Mouse (Mus musculus) kidney, embryonic 16.5 days (tissue): ENCODE measurements around the gene Plbd2. TPM values are rescaled to one million over a fixed set of nuclear protein-coding genes. Genes with fewer than 3 reads are reported as not detected.

Experiments
- ATAC-seq: fragments of 200-750 bp; cut with Nextera tagmentation; 2 replicates; pipeline ENCODE4 v1.8.0; 2017; ENCODE audit warnings: moderate TSS enrichment; ENCODE audit not compliant: low FRiP score, low TSS enrichment
- H3K27ac ChIP-seq: fragments of 300-500 bp; sonication (generic); 2 replicates; pipeline ENCODE4 v1.5.1; 2014; ENCODE audit warnings: low read length
- H3K27me3 ChIP-seq: fragments of 300-500 bp; sonication (generic); 2 replicates; pipeline ENCODE4 v1.6.1; 2014; ENCODE audit warnings: low read length, control low read depth, mixed read lengths; ENCODE audit not compliant: insufficient read depth
- H3K36me3 ChIP-seq: fragments of 300-500 bp; sonication (generic); 2 replicates; pipeline ENCODE4 v1.6.1; 2014; ENCODE audit warnings: low read length, control low read depth, mixed read lengths; ENCODE audit not compliant: insufficient read depth
- H3K4me1 ChIP-seq: fragments of 300-500 bp; sonication (generic); 2 replicates; pipeline ENCODE4 v1.6.1; 2014; ENCODE audit warnings: low read length, control low read depth, mixed read lengths; ENCODE audit not compliant: insufficient read depth
- H3K4me2 ChIP-seq: fragments of 300-500 bp; sonication (generic); replicated peaks from 2 replicates; pipeline ENCODE4 v1.6.1; 2014; ENCODE audit warnings: low read depth, low read length
- H3K4me3 ChIP-seq: fragments of 300-500 bp; sonication (generic); 2 replicates; pipeline ENCODE4 v1.5.1; 2014; ENCODE audit warnings: mild to moderate bottlenecking, low read length
- H3K9ac ChIP-seq: fragments of 300-500 bp; sonication (generic); replicated peaks from 2 replicates; pipeline ENCODE4 v1.6.1; 2014; ENCODE audit warnings: low read length
- H3K9me3 ChIP-seq: fragments of 300-500 bp; sonication (generic); 2 replicates; pipeline ENCODE4 v1.6.1; 2016; ENCODE audit warnings: low read length, control low read depth
- WGBS: fragments of 180-500 bp; shearing (Covaris S2); extraction: QIAGEN DNeasy Blood & Tissue Kit; methylation state at CpG from one replicate; pipeline ENCODE4 v1.1.7; 2014; 5-methylcytosine and 5-hydroxymethylcytosine counted together
- polyA plus RNA-seq: library from polyadenylated mRNA; unstranded; fragments of >200 nt; fragmentation: Nextera tagmentation; extraction: Ambion mirVana; gene quantifications from 2 replicates; pipeline ENCODE4 v1.2.1, GENCODE M21; 2015

Gene Plbd2
- polyA plus RNA-seq, 1 experiment from 2014 or later: 57.3 TPM

GRCm38 (mm10) chr5:120527296-120527964 is 24.0 kb upstream of the Plbd2 start:
- H3K36me3 ChIP-seq: peaks cover 17% of the 10 kb centered on the region; the same call in 1 of the 2 replicates
- H3K27ac ChIP-seq: no peak overlapping the region
- no peak overlapping the region for H3K4me2 ChIP-seq
- H3K9me3 ChIP-seq: no peaks in the 10 kb centered on the region
- ATAC-seq: no peak
- no peaks in the 10 kb centered on the region for H3K27me3 ChIP-seq
- no peak overlapping the region for H3K9ac ChIP-seq
- 88% methylated on average over 16 of the region's 20 CpGs for WGBS
- H3K4me3 ChIP-seq: no peak overlapping the region
- no peaks in the 10 kb centered on the region for H3K4me1 ChIP-seq

GRCm38 (mm10) chr5:120526311-120526710 is 22.9 kb upstream of the Plbd2 start:
- H3K9me3 ChIP-seq: no peaks in the 10 kb centered on the region

GRCm38 (mm10) chr5:120525737-120526136 is 22.3 kb upstream of the Plbd2 start:
- ATAC-seq: no peak
- 35% methylated on average over 5 of the region's 5 CpGs for WGBS

More at GRCm38 (mm10) chr5:120526311-120526710, 22.9 kb upstream of the Plbd2 start:
- Histone ChIP-seq H3K27me3 (no peaks in the 10 kb centered on the region), H3K4me1 (no peaks in the 10 kb centered on the region), H3K4me3 (no peak overlapping the region), H3K27ac (no peak overlapping the region), H3K36me3 (peaks cover 22% of the 10 kb centered on the region; the same call in 1 of the 2 replicates), H3K9ac (no peak overlapping the region), H3K4me2 (no peak overlapping the region)
- ATAC-seq: no peak
- WGBS: 59% methylated on average over 11 of the region's 11 CpGs

GRCm38 (mm10) chr5:120524736-120525135 is 21.3 kb upstream of the Plbd2 start:
- WGBS: 91% methylated on average over 2 of the region's 2 CpGs
- no peak overlapping the region for H3K4me3 ChIP-seq
- H3K9me3 ChIP-seq: no peaks in the 10 kb centered on the region
- H3K4me2 ChIP-seq: no peak overlapping the region
- H3K27me3 ChIP-seq: no peaks in the 10 kb centered on the region
- no peak overlapping the region for H3K27ac ChIP-seq
- H3K4me1 ChIP-seq: no peaks in the 10 kb centered on the region
- H3K36me3 ChIP-seq: peaks cover 15% of the 10 kb centered on the region; the same call in 1 of the 2 replicates
- H3K9ac ChIP-seq: no peak overlapping the region
- ATAC-seq: no peak

More at GRCm38 (mm10) chr5:120525737-120526136, 22.3 kb upstream of the Plbd2 start:
- Histone ChIP-seq H3K4me1 (no peaks in the 10 kb centered on the region), H3K9me3 (no peaks in the 10 kb centered on the region), H3K27me3 (no peaks in the 10 kb centered on the region), H3K4me2 (no peak overlapping the region), H3K27ac (no peak overlapping the region), H3K36me3 (peaks cover 22% of the 10 kb centered on the region; the same call in 1 of the 2 replicates), H3K9ac (no peak overlapping the region), H3K4me3 (no peak overlapping the region)

GRCm38 (mm10) chr5:120522649-120523048 is 19.2 kb upstream of the Plbd2 start:
- 80% methylated on average over 3 of the region's 3 CpGs for WGBS
- Histone ChIP-seq H3K9ac (no peak overlapping the region), H3K27me3 (no peaks in the 10 kb centered on the region), H3K4me1 (no peaks in the 10 kb centered on the region), H3K9me3 (no peaks in the 10 kb centered on the region), H3K4me2 (no peak overlapping the region), H3K4me3 (no peak overlapping the region), H3K27ac (no peak overlapping the region), H3K36me3 (peaks cover 15% of the 10 kb centered on the region; the same call in 1 of the 2 replicates)
- no peak for ATAC-seq

- H3K9ac ChIP-seq: no peak overlapping the region
- H3K4me3 ChIP-seq: no peak overlapping the region
- no peak overlapping the region for H3K4me2 ChIP-seq
- no peaks in the 10 kb centered on the region for H3K9me3 ChIP-seq
- ATAC-seq: no peak
- WGBS: 54% methylated on average over 9 of the region's 9 CpGs
- peaks cover 35% of the 10 kb centered on the region for H3K4me1 ChIP-seq
- H3K36me3 ChIP-seq: peaks cover 6% of the 10 kb centered on the region; the same call in 1 of the 2 replicates
- no peaks in the 10 kb centered on the region for H3K27me3 ChIP-seq
- H3K27ac ChIP-seq: no peak overlapping the region
These were observed 14.1 kb upstream of the Plbd2 start for GRCm38 (mm10) chr5:120517552-120517951.

- Histone ChIP-seq H3K36me3 (no peaks in the 10 kb centered on the region), H3K27ac (peak overlapping the region; percentile 62; the same call in 1 of the 2 replicates), H3K27me3 (no peaks in the 10 kb centered on the region), H3K4me2 (no peak overlapping the region), H3K4me1 (peaks cover 42% of the 10 kb centered on the region), H3K9ac (no peak overlapping the region), H3K4me3 (no peak overlapping the region), H3K9me3 (no peaks in the 10 kb centered on the region)
- 0 out of 2 replicates have a peak, but pooled peaks have one; percentile 10 for ATAC-seq
- 42% methylated on average over 15 of the region's 15 CpGs for WGBS
These were observed 13.0 kb upstream of the Plbd2 start for GRCm38 (mm10) chr5:120516221-120516984.

GRCm38 (mm10) chr5:120515451-120515850 is 12.0 kb upstream of the Plbd2 start:
- 83% methylated on average over 7 of the region's 7 CpGs for WGBS
- H3K27ac ChIP-seq: peak overlapping the region; percentile 59; the same call in 1 of the 2 replicates

GRCm38 (mm10) chr5:120514754-120515153 is 11.3 kb upstream of the Plbd2 start:
- peak overlapping the region; percentile 59; the same call in 1 of the 2 replicates for H3K27ac ChIP-seq
- no peaks in the 10 kb centered on the region for H3K36me3 ChIP-seq
- H3K9ac ChIP-seq: no peak overlapping the region
- H3K4me2 ChIP-seq: no peak overlapping the region
- no peaks in the 10 kb centered on the region for H3K9me3 ChIP-seq
- no peak overlapping the region for H3K4me3 ChIP-seq
- H3K27me3 ChIP-seq: no peaks in the 10 kb centered on the region
- WGBS: 7% methylated on average over 4 of the region's 4 CpGs
- peaks cover 44% of the 10 kb centered on the region for H3K4me1 ChIP-seq
- 0 out of 2 replicates have a peak, but pooled peaks have one; percentile 4 for ATAC-seq

More at GRCm38 (mm10) chr5:120515451-120515850, 12.0 kb upstream of the Plbd2 start:
- Histone ChIP-seq H3K36me3 (no peaks in the 10 kb centered on the region), H3K27me3 (no peaks in the 10 kb centered on the region), H3K4me1 (peaks cover 44% of the 10 kb centered on the region), H3K9me3 (no peaks in the 10 kb centered on the region), H3K4me2 (no peak overlapping the region), H3K4me3 (no peak overlapping the region), H3K9ac (no peak overlapping the region)
- ATAC-seq: no peak
